ENCODE assay signal across 27 mouse cellular contexts in genomic region chr5:112171325-112171724, GRCm38 (mm10).
A peak's percentile ranks its signal among the peaks of the same experiment; 100 is the strongest.
DNase-seq lines count a peak whose midpoint lies in the region; ATAC-seq and TF ChIP-seq lines count a peak whose summit lies in the region.
"Had no signal": no experiment of that assay in that cellular context is flagged by ENCODE, and none has a peak within 500 bp of the region (broad histone marks: within the 10 kb centered on the region; RNA-seq: fewer than 3 reads in every experiment).

No protein-coding gene starts in this region.

- H3K9ac ChIP-seq in hindbrain, postnatal 0 days (replicated peaks; ENCODE audit: low read length), result no peak overlapping the region
- H3K9ac ChIP-seq in hindbrain, embryonic 12.5 days, result no peak overlapping the region
- no peak overlapping the region for H3K9ac ChIP-seq in liver, postnatal 0 days (replicated peaks)
- no peak overlapping the region for H3K9ac ChIP-seq in stomach, embryonic 14.5 days (replicated peaks; ENCODE audit: low read depth, low read length)
- no peak overlapping the region for H3K9ac ChIP-seq in neural tube, embryonic 15.5 days (replicated peaks)
- H3K9ac ChIP-seq: limb, embryonic 13.5 days; liver, embryonic 12.5 days had no signal

- H3K36me3 ChIP-seq in hindbrain, postnatal 0 days (ENCODE audit: insufficient read depth, low read length), result no peaks in the 10 kb centered on the region
- H3K36me3 ChIP-seq in hindbrain, embryonic 12.5 days, result no peaks in the 10 kb centered on the region
- H3K36me3 ChIP-seq in liver, postnatal 0 days (replicated peaks; ENCODE audit: insufficient read depth, low read length), result no peaks in the 10 kb centered on the region
- no peaks in the 10 kb centered on the region for H3K36me3 ChIP-seq in stomach, embryonic 14.5 days (ENCODE audit: control insufficient read depth, insufficient read depth, low read length)
- no peaks in the 10 kb centered on the region for H3K36me3 ChIP-seq in neural tube, embryonic 15.5 days
- H3K36me3 ChIP-seq: G1E; heart, embryonic 10.5 days; limb, embryonic 13.5 days; liver, embryonic 12.5 days had no signal

- H3K27me3 ChIP-seq in hindbrain, postnatal 0 days (ENCODE audit: insufficient read depth, low read length), result no peaks in the 10 kb centered on the region
- H3K27me3 ChIP-seq in hindbrain, embryonic 12.5 days, result 0 out of 2 replicates have a peak, but pooled peaks cover 2% of the 10 kb centered on the region
- H3K27me3 ChIP-seq in liver, postnatal 0 days (ENCODE audit: insufficient read depth, low read length), result no peaks in the 10 kb centered on the region
- no peaks in the 10 kb centered on the region for H3K27me3 ChIP-seq in stomach, embryonic 14.5 days (ENCODE audit: control insufficient read depth, insufficient read depth, low read length)
- H3K27me3 ChIP-seq in neural tube, embryonic 15.5 days (replicated peaks), result no peaks in the 10 kb centered on the region

- TF ChIP-seq EP300 in liver, postnatal 0 days (IDR thresholded peaks at IDR 0.05; ENCODE audit: low read depth), result no peak

- WGBS in hindbrain, postnatal 0 days, result 40% methylated on average over 2 of the region's 2 CpGs
- 73% methylated on average over 2 of the region's 2 CpGs for WGBS in hindbrain, embryonic 12.5 days
- 65% methylated on average over 2 of the region's 2 CpGs for WGBS in liver, postnatal 0 days (ENCODE audit: insufficient replicate concordance)
- WGBS in stomach, embryonic 14.5 days, result 30% methylated on average over 2 of the region's 2 CpGs
- 84% methylated on average over 2 of the region's 2 CpGs for WGBS in neural tube, embryonic 15.5 days

- H3K27ac ChIP-seq in hindbrain, postnatal 0 days, result no peak overlapping the region
- H3K27ac ChIP-seq in hindbrain, embryonic 12.5 days, result no peak overlapping the region
- H3K27ac ChIP-seq in liver, postnatal 0 days (ENCODE audit: low read depth), result no peak overlapping the region
- no peak overlapping the region for H3K27ac ChIP-seq in stomach, embryonic 14.5 days (ENCODE audit: low read length)
- H3K27ac ChIP-seq in neural tube, embryonic 15.5 days (replicated peaks), result no peak overlapping the region
- H3K27ac ChIP-seq: heart, embryonic 10.5 days; kidney, postnatal 0 days; limb, embryonic 13.5 days; liver, embryonic 12.5 days had no signal

- TF ChIP-seq CTCF in hindbrain, postnatal 0 days (IDR thresholded peaks at IDR 0.05; ENCODE audit: low read depth), result no peak
- no peak for TF ChIP-seq CTCF in liver, postnatal 0 days (IDR thresholded peaks at IDR 0.05; ENCODE audit: low read depth)

- no peak overlapping the region for H3K4me2 ChIP-seq in hindbrain, postnatal 0 days (ENCODE audit: low read depth, low read length)
- H3K4me2 ChIP-seq in hindbrain, embryonic 12.5 days (replicated peaks), result no peak overlapping the region
- no peak overlapping the region for H3K4me2 ChIP-seq in liver, postnatal 0 days (ENCODE audit: low read depth, low read length)
- no peak overlapping the region for H3K4me2 ChIP-seq in stomach, embryonic 14.5 days (replicated peaks; ENCODE audit: low read depth, low read length)
- H3K4me2 ChIP-seq in neural tube, embryonic 15.5 days, result no peak overlapping the region
- H3K4me2 ChIP-seq: limb, embryonic 13.5 days; liver, embryonic 12.5 days had no signal

- peak; percentile 53; the same call in 1 of the 2 replicates for ATAC-seq in hindbrain, postnatal 0 days
- no peak for ATAC-seq in hindbrain, embryonic 12.5 days (ENCODE audit: low FRiP score)
- ATAC-seq in liver, postnatal 0 days, result no peak
- peak; percentile 66; the same call in 1 of the 2 replicates for ATAC-seq in stomach, embryonic 14.5 days (ENCODE audit: insufficient number of reproducible peaks, insufficient read depth, low FRiP score, low read depth)
- ATAC-seq in neural tube, embryonic 15.5 days (ENCODE audit: low FRiP score), result no peak
- ATAC-seq: forebrain, embryonic 16.5 days; liver, embryonic 12.5 days; lung, postnatal 0 days had no signal

- no peak overlapping the region for H3K4me3 ChIP-seq in hindbrain, postnatal 0 days (ENCODE audit: low read length)
- H3K4me3 ChIP-seq in hindbrain, embryonic 12.5 days, result no peak overlapping the region
- no peak overlapping the region for H3K4me3 ChIP-seq in liver, postnatal 0 days (ENCODE audit: low read depth, low read length)
- no peak overlapping the region for H3K4me3 ChIP-seq in stomach, embryonic 14.5 days (ENCODE audit: low read depth, low read length)
- no peak overlapping the region for H3K4me3 ChIP-seq in neural tube, embryonic 15.5 days (replicated peaks)
- H3K4me3 ChIP-seq: erythroblast, embryonic 14.5 days; heart, embryonic 10.5 days; limb, embryonic 13.5 days; liver, embryonic 12.5 days had no signal

- DNase-seq in cerebellum, postnatal 14 days, result peak; percentile 38 to 50
- no peak for DNase-seq in cerebellum, adult 11-12 months
- DNase-seq in hindbrain, postnatal 0 days (ENCODE audit: low spot score), result peak; percentile 32
- DNase-seq in liver, result peak; percentile 6
- no peak for DNase-seq in liver, postnatal 0 days
- DNase-seq: adrenal gland, adult 8-10 months; cerebellum, adult 9-10 months; gastrocnemius, postnatal 10 days; heart, postnatal 36 days; kidney, adult 18-20 months; kidney, postnatal 4 days; layer of hippocampus, postnatal 36 days; lung, adult 18-20 months; lung, postnatal 4 days; midbrain, embryonic 14.5 days; thymus, postnatal 14 days had no signal

- no peaks in the 10 kb centered on the region for H3K9me3 ChIP-seq in hindbrain, postnatal 0 days (ENCODE audit: low read length)
- no peaks in the 10 kb centered on the region for H3K9me3 ChIP-seq in hindbrain, embryonic 12.5 days (replicated peaks)
- H3K9me3 ChIP-seq in liver, postnatal 0 days (ENCODE audit: low read length), result no peaks in the 10 kb centered on the region
- H3K9me3 ChIP-seq in stomach, embryonic 14.5 days (ENCODE audit: control insufficient read depth, low read depth, low read length), result no peaks in the 10 kb centered on the region
- H3K9me3 ChIP-seq in neural tube, embryonic 15.5 days (replicated peaks), result no peaks in the 10 kb centered on the region
- H3K9me3 ChIP-seq: heart, embryonic 10.5 days; limb, embryonic 13.5 days; liver, embryonic 12.5 days had no signal

- H3K4me1 ChIP-seq in hindbrain, postnatal 0 days (ENCODE audit: insufficient read depth, low read length), result peaks cover 3% of the 10 kb centered on the region; the same call in 1 of the 2 replicates
- H3K4me1 ChIP-seq in hindbrain, embryonic 12.5 days, result peaks cover 16% of the 10 kb centered on the region
- H3K4me1 ChIP-seq in liver, postnatal 0 days (ENCODE audit: insufficient read depth), result no peaks in the 10 kb centered on the region
- H3K4me1 ChIP-seq in stomach, embryonic 14.5 days (ENCODE audit: control insufficient read depth, insufficient read depth, low read length), result no peaks in the 10 kb centered on the region; the same call in 1 of the 2 replicates
- H3K4me1 ChIP-seq in neural tube, embryonic 15.5 days, result peaks cover 12% of the 10 kb centered on the region; the same call in 1 of the 2 replicates
- H3K4me1 ChIP-seq: limb, embryonic 13.5 days; liver, embryonic 12.5 days had no signal

Comparison
In these comparisons a context has a peak if more than half of its experiments do, and no peak if none do; other contexts are left out.
1. DNase-seq: peak in cerebellum, postnatal 14 days (2 of 2), hindbrain, postnatal 0 days (single experiment) and liver (single experiment); none in cerebellum, adult 11-12 months (single experiment) and liver, postnatal 0 days (single experiment).
2. ATAC-seq: peak in hindbrain, postnatal 0 days (single experiment) and stomach, embryonic 14.5 days (single experiment); none in hindbrain, embryonic 12.5 days (single experiment), liver, postnatal 0 days (single experiment) and neural tube, embryonic 15.5 days (single experiment).